Mouse (Mus musculus) MEL (cell line): ENCODE measurements around the gene Pnpla6. TPM values are rescaled to one million over a fixed set of nuclear protein-coding genes. Genes with fewer than 3 reads are reported as not detected.
"Not testable (repeated sequence)": the region's sequence is repeated elsewhere in the genome, so short reads cannot be mapped to it uniquely, and the experiment has no call there.

Experiments used
- DNase-seq: peaks from one replicate; pipeline ENCODE4 v3.0.0; 2011; ENCODE audit warnings: low read depth, low spot score
- H3K27ac ChIP-seq: 2 replicates; pipeline ENCODE4 v1.5.1; 2012; ENCODE audit warnings: low read depth, mild to moderate bottlenecking, control low read depth, low read length, moderate library complexity; ENCODE audit not compliant: control insufficient read depth
- H3K27me3 ChIP-seq, 2 experiments: fragments of 150-350 bp in 1 of 2; sonication (generic) in 1 of 2; 2 replicates each; pipeline ENCODE4 v1.6.1; 2012; ENCODE audit warnings: low read length in 2 of 2, mild to moderate bottlenecking in 2 of 2, improper control_type of control experiment in 1 of 2, moderate library complexity in 1 of 2; ENCODE audit not compliant: insufficient read depth in 2 of 2, control insufficient read depth in 1 of 2
- H3K36me3 ChIP-seq, 2 experiments: 2 replicates each; pipeline ENCODE4 v1.6.1; 2012 to 2014; ENCODE audit warnings: low read length in 2 of 2, improper control_type of control experiment in 1 of 2, inconsistent platforms in 1 of 2, mild to moderate bottlenecking in 1 of 2; ENCODE audit not compliant: insufficient read depth in 2 of 2, control insufficient read depth in 1 of 2
- H3K4me1 ChIP-seq, 2 experiments: fragments of 150-350 bp in 1 of 2; sonication (generic) in 1 of 2; 2 replicates each; pipeline ENCODE4 v1.6.1; 2012; ENCODE audit warnings: low read length in 2 of 2, improper control_type of control experiment in 1 of 2, mild to moderate bottlenecking in 1 of 2; ENCODE audit not compliant: insufficient read depth in 2 of 2, control insufficient read depth in 1 of 2
- H3K4me3 ChIP-seq, 2 experiments: fragments of 150-350 bp in 1 of 2; sonication (generic) in 1 of 2; 2 replicates each; pipeline ENCODE4 v1.5.1; 2012; ENCODE audit warnings: low read depth in 2 of 2, low read length in 2 of 2, mild to moderate bottlenecking in 2 of 2, moderate library complexity in 2 of 2, control low read depth in 1 of 2, improper control_type of control experiment in 1 of 2; ENCODE audit not compliant: control insufficient read depth in 1 of 2, insufficient read depth in 1 of 2
- H3K79me2 ChIP-seq: 2 replicates; pipeline ENCODE4 v1.6.1; 2012; ENCODE audit warnings: mild to moderate bottlenecking, low read length, moderate library complexity; ENCODE audit not compliant: control insufficient read depth, poor library complexity, insufficient read depth
- H3K9ac ChIP-seq: 2 replicates; pipeline ENCODE4 v1.6.1; 2012; ENCODE audit warnings: low read depth, mild to moderate bottlenecking, control low read depth, low read length, moderate library complexity; ENCODE audit not compliant: control insufficient read depth, poor library complexity, severe bottlenecking
- H3K9me3 ChIP-seq: fragments of 150-350 bp; sonication (generic); replicated peaks from 2 replicates; pipeline ENCODE4 v1.6.1; 2012; ENCODE audit warnings: mild to moderate bottlenecking, low read length, improper control_type of control experiment, moderate library complexity; ENCODE audit not compliant: insufficient read depth
- CHD2 ChIP-seq: IDR thresholded peaks from 2 replicates; pipeline ENCODE4 v1.6.1; 2011; ENCODE audit warnings: low read length, improper control_type of control experiment
- CTCF ChIP-seq, 3 experiments: IDR thresholded peaks in 2 of 3; conservative IDR thresholded peaks in 1 of 3; 2 replicates each; pipeline ENCODE4 v1.5.1; 2011 to 2012; ENCODE audit warnings: low read length in 3 of 3, low read depth in 2 of 3, mild to moderate bottlenecking in 2 of 3, improper control_type of control experiment in 1 of 3, inconsistent platforms in 1 of 3, mixed read lengths in 1 of 3, moderate library complexity in 1 of 3; ENCODE audit not compliant: control insufficient read depth in 1 of 3, insufficient read depth in 1 of 3, poor library complexity in 1 of 3, severe bottlenecking in 1 of 3
- ELF1 ChIP-seq: IDR thresholded peaks from 2 replicates; pipeline ENCODE4 v1.6.1; 2014; ENCODE audit warnings: low read depth, mild to moderate bottlenecking, inconsistent platforms, low read length, improper control_type of control experiment, moderate library complexity
- ETS1 ChIP-seq: IDR thresholded peaks from 2 replicates; pipeline ENCODE4 v1.6.1; 2012; ENCODE audit warnings: low read depth, mild to moderate bottlenecking, inconsistent platforms, low read length, improper control_type of control experiment, moderate library complexity
- GATA1 ChIP-seq: IDR thresholded peaks from 2 replicates; pipeline ENCODE4 v1.6.1; 2011; ENCODE audit warnings: low read depth, low read length, improper control_type of control experiment
- MAX ChIP-seq: IDR thresholded peaks from 2 replicates; pipeline ENCODE4 v1.6.1; 2011; ENCODE audit warnings: low read length, improper control_type of control experiment
- MYC ChIP-seq: IDR thresholded peaks from 2 replicates; pipeline ENCODE4 v1.6.1; 2011; ENCODE audit warnings: low read depth, mild to moderate bottlenecking, low read length, improper control_type of control experiment, moderate library complexity
- NELFE ChIP-seq: IDR thresholded peaks from 2 replicates; pipeline ENCODE4 v1.6.1; 2011; ENCODE audit warnings: low read depth, low read length, improper control_type of control experiment
- POLR2A ChIP-seq, 2 experiments: IDR thresholded peaks; 2 replicates each; pipeline ENCODE4 v1.6.1; 2011 to 2012; ENCODE audit warnings: low read length in 2 of 2, mild to moderate bottlenecking in 2 of 2, control low read depth in 1 of 2, improper control_type of control experiment in 1 of 2, low read depth in 1 of 2, moderate library complexity in 1 of 2; ENCODE audit not compliant: control insufficient read depth in 1 of 2, insufficient read depth in 1 of 2, poor library complexity in 1 of 2
- POLR2AphosphoS2 ChIP-seq: IDR thresholded peaks from 2 replicates; pipeline ENCODE4 v1.6.1; 2011; ENCODE audit warnings: low read length, improper control_type of control experiment
- POLR2AphosphoS5 ChIP-seq: IDR thresholded peaks from 2 replicates; pipeline ENCODE4 v1.6.1; 2012; ENCODE audit warnings: low read depth, borderline replicate concordance, mild to moderate bottlenecking, inconsistent platforms, low read length, moderate library complexity, mixed read lengths
- RCOR1 ChIP-seq: IDR thresholded peaks from 2 replicates; pipeline ENCODE4 v1.6.1; 2012; ENCODE audit warnings: low read depth, mild to moderate bottlenecking, inconsistent platforms, low read length, improper control_type of control experiment
- TAL1 ChIP-seq: IDR thresholded peaks from 2 replicates; pipeline ENCODE4 v1.6.1; 2012; ENCODE audit warnings: mild to moderate bottlenecking, inconsistent platforms, low read length, moderate library complexity, mixed read lengths
- TBP ChIP-seq: IDR thresholded peaks from 2 replicates; pipeline ENCODE4 v1.8.0; 2011; ENCODE audit warnings: low read depth, low read length, improper control_type of control experiment
- polyA plus RNA-seq, 2 experiments: library from polyadenylated mRNA; stranded (reverse) in 1 of 2; unstranded in 1 of 2; fragments of >175 nt in 1 of 2; fragments of >200 nt in 1 of 2; gene quantifications; 2 replicates each; pipeline versions ENCODE4 v1.2.1 to v1.2.4; 2012; ENCODE audit warnings: low replicate concordance in 2 of 2, low read depth in 1 of 2; ENCODE audit not compliant: insufficient read length in 2 of 2, insufficient read depth in 1 of 2, missing spikeins in 1 of 2
- total RNA-seq: library from RNA; depleted of rRNA; stranded (reverse); fragments of 300-350 nt; gene quantifications from 2 replicates; pipeline ENCODE4 v1.2.3, GENCODE M21; 2012

Pnpla6 gene
- total and polyA plus RNA-seq, 3 experiments: 8.6 to 16.5 TPM; not detected in 1

DNA sequence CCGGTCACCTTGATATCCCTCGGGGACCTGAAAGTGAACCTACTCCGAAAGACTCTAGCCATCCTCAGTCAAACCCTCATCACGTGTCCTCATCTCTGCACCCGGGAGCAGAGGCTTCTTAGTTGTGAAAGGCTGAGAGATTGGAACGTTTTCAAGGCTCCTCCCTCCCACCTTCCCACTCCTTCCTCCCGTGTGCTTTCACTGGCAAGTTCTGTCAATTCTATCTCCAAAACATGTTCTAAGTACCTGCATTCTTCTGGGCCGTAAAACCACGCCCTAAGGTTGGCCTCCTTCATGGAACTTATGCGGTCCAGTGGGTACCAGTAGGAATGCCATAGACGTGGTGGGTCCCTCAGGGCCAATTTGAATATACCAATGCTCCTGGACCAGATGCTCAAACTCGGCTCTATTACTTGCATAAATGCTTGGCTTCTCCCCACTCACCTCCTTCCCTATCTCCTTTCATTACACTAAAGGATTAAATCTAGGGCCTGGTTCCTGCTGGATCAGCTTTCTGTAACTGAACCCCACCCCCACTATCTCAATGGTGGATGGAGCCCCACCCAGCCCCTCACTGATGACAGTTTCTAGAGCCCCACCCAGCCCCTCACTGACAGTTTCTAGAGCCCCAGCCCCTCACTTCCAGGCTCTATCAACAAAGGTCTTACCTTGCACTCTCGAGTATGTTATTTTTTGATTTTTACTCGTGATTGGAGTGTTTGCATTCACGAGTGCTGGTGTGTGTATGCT lies 61.2 kb downstream of the Pnpla6 start:
- no peak overlapping the region for H3K9ac ChIP-seq
- H3K36me3 ChIP-seq: peaks cover 0 to 3% of the 10 kb centered on the region in 2 experiments; a peak in 2 of 4 replicates

GRCm38 (mm10) chr8:3579390-3580364 lies 64.5 kb downstream of the Pnpla6 start:
- DNase-seq: no peak
- no peaks in the 10 kb centered on the region for H3K9me3 ChIP-seq
- H3K4me1 ChIP-seq: peaks cover 0 to 8% of the 10 kb centered on the region in 2 experiments; a peak in 2 of 4 replicates
- H3K36me3 ChIP-seq: peaks cover 0 to 3% of the 10 kb centered on the region in 2 experiments; a peak in 2 of 4 replicates
- peaks cover 0 to 3% of the 10 kb centered on the region in 2 experiments; a peak in 1 of 4 replicates for H3K27me3 ChIP-seq
- no peak for TF ChIP-seq NELFE
- no peak for TF ChIP-seq MYC
- TF ChIP-seq CHD2: no peak
- no peak for TF ChIP-seq ELF1
- H3K4me3 ChIP-seq: no peak overlapping the region
- H3K79me2 ChIP-seq: no peaks in the 10 kb centered on the region
- no peak overlapping the region for H3K9ac ChIP-seq
- no peak overlapping the region for H3K27ac ChIP-seq

More for the DNA sequence above, 61.2 kb downstream of the Pnpla6 start:
- Histone ChIP-seq H3K4me1 (peaks cover 0 to 8% of the 10 kb centered on the region in 2 experiments; a peak in 2 of 4 replicates), H3K4me3 (no peak overlapping the region), H3K9me3 (no peaks in the 10 kb centered on the region), H3K79me2 (no peaks in the 10 kb centered on the region), H3K27me3 (peaks cover 0 to 3% of the 10 kb centered on the region in 2 experiments; a peak in 1 of 4 replicates), H3K27ac (no peak overlapping the region)
- DNase-seq: no peak
- no peak for TF ChIP-seq ETS1
- TF ChIP-seq POLR2A (IDR thresholded peaks at IDR 0.05; ENCODE audit: control insufficient read depth in 1 of 2, insufficient read depth in 1 of 2, low read depth in 1 of 2, low read length in 2 of 2, poor library complexity in 1 of 2): no peak
- TF ChIP-seq MAX: no peak
- no peak for TF ChIP-seq GATA1
- no peak for TF ChIP-seq POLR2AphosphoS2
- TF ChIP-seq CTCF (IDR thresholded peaks at IDR 0.05 in 2 of 3, conservative IDR thresholded peaks at IDR 0.05 in 1 of 3; ENCODE audit: control insufficient read depth in 1 of 3, insufficient read depth in 1 of 3, low read depth in 2 of 3, low read length in 3 of 3, poor library complexity in 1 of 3, severe bottlenecking in 1 of 3): no peak
- no peak for TF ChIP-seq TAL1
- TF ChIP-seq RCOR1: no peak
- no peak for TF ChIP-seq POLR2AphosphoS5
- no peak for TF ChIP-seq TBP

GRCm38 (mm10) chr8:3581961-3582360 lies 66.8 kb downstream of the Pnpla6 start:
- H3K4me1 ChIP-seq, H3K9ac ChIP-seq, H3K27ac ChIP-seq, DNase-seq, H3K79me2 ChIP-seq, H3K4me3 ChIP-seq, H3K9me3 ChIP-seq, H3K27me3 ChIP-seq, H3K36me3 ChIP-seq: not testable (repeated sequence)
